Mouse (Mus musculus): ENCODE data around the gene Slc31a1. TPM values are rescaled to one million over a fixed set of nuclear protein-coding genes. Genes with fewer than 3 reads are reported as not detected.
A peak's percentile ranks its signal among the peaks of the same experiment; 100 is the strongest.

Slc31a1 gene
- total RNA-seq, 2 experiments from 2014 or later = 27.5 to 36.7 TPM

- no peak for DNase-seq (ENCODE audit: low spot score in 2 of 2)
Observed at GRCm38 (mm10) chr4:62398956-62399355, 38.4 kb downstream of the Slc31a1 start.

GRCm38 (mm10) chr4:62406133-62406532 is 45.6 kb downstream of the Slc31a1 start:
- no peak for DNase-seq (ENCODE audit: low spot score in 2 of 2)

DNA sequence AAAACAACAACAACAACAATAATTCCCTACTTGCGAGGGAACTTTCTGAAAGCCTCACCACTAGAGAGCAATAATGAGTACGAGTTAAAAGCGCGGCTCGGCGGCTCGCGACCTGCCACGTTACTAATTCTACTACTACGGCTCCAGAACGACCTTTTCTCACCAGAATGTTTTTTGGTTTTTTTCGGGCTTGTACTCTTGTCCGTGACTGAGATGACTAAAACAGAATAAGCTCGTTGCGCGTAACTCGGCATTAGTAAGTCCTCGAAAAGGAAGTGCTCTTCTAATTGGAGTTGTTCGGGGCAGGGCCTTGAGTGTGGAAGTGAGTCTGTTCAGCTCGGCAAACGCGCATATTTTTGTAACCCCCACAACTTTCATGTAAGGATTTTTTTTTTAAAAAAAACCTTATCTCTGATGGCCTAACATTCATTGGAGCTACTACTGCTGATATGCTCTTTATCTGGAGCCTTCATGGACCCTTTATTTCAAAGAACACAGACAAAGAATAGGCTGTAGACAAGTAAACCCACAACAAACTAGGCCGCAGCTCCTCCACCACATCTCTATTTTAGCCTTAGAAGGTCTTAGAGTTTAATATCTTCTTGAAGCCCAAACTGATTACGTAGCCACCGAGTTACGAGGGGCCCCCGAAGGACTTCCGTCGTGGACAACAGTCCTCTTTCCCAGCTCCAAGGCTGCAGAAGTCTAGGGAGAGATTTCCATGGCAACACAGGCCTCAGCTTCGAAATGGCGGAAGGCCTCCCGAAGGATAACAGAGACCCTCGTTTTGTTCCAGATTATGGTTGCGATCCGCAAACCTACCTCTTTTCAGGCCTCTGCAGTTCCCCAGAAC is 47.4 kb downstream of the Slc31a1 start:
- peak; percentile 55 to 73 for DNase-seq (ENCODE audit: low spot score in 2 of 2)

DNA sequence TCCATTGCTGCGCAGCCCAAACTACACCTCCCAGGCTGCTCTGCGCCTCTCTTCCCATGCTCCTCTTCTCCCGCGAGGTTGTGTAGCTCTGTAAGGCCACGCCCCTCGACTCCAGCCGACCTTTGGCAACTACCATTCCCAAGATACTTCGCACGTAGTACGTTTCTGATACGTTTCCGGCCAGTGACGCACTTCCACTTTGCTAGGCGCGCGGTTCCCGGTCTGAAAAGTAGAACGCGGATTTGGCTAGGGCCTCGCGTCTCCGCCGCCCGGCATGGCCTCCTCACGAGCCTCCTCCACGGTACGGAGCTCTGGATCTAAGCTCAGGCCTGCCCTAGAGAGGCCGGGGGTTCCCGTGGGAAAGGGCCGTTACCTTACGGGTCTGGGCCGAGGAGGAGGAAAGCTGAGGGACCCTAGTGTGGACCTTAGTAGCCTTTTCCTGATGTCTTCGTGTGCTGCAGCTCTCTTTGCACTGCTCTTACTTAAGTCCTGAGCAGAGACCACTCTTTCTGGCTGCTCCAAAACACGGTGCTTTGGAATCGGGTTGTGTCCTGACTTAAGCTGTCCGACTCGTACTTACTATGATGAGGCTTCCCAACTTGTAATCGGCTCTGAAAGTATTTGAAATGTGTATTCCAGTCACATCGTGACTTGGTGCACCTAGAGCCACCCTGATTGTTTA is 48.2 kb downstream of the Slc31a1 start, which contains the start of the genes Cdc26 and Prpf4:
Cdc26 (minus strand) TSS at position 42 of the 682 bp plus-strand sequence.
Prpf4 (plus strand) TSS at position 197 of the 682 bp plus-strand sequence.
- DNase-seq (ENCODE audit: low spot score in 2 of 2) = peak; percentile 96 to 99

GRCm38 (mm10) chr4:62409615-62410014 is 49.1 kb downstream of the Slc31a1 start:
- DNase-seq (ENCODE audit: low spot score in 2 of 2) = no peak

DNA sequence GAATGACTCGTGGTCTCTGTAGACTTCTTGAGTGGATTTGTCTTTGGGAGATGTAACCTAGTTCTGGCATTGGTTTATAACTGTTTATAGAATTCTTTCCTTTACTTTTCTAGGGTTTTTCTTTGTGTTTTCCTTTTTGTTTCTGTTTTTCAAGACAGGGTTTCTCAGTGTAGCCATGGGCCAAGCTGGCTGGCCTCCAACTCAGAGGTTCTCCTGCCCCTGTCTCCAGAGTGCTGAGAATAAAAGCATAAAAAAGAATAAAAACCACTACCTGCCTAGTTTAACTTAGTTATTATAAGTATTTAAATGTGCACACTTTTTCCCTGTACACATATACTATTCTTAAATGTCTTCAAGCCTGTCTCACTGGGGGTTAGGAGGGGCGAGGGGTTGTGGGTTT is 49.8 kb downstream of the Slc31a1 start:
- no peak for DNase-seq (ENCODE audit: low spot score in 2 of 2)

GRCm38 (mm10) chr4:62411606-62412005 is 51.1 kb downstream of the Slc31a1 start:
- DNase-seq (ENCODE audit: low spot score in 2 of 2) = no peak

GRCm38 (mm10) chr4:62418448-62418847 is 57.9 kb downstream of the Slc31a1 start:
- peak in 1 of 2 experiments; percentile 64 for DNase-seq (ENCODE audit: low spot score in 2 of 2)

- no peak for DNase-seq (ENCODE audit: low spot score in 2 of 2)
Observed at GRCm38 (mm10) chr4:62419091-62419490, 58.6 kb downstream of the Slc31a1 start.

DNA sequence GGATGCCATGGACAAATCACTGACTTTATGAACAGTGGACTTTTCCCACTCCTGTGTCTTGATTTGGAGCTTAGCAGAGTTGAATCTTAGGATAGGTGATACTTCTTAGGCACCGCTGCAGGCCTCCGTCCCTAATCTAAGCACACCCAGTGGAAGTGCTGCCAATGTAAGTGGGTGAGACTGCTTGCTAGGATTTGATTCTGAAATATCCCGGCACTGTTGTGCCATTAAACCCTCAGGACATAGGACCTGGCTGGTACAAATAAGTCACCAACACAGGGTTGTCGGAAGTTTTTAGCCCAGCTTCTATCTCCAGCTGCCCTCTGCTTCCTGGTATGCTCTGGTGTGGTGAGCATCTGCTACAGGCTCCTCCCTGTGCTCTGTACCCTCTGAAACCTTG is 65.4 kb downstream of the Slc31a1 start:
- DNase-seq (ENCODE audit: low spot score in 2 of 2) = no peak

- no peak for DNase-seq (ENCODE audit: low spot score in 2 of 2)
Observed at GRCm38 (mm10) chr4:62427978-62428758, 67.6 kb downstream of the Slc31a1 start.

DNA sequence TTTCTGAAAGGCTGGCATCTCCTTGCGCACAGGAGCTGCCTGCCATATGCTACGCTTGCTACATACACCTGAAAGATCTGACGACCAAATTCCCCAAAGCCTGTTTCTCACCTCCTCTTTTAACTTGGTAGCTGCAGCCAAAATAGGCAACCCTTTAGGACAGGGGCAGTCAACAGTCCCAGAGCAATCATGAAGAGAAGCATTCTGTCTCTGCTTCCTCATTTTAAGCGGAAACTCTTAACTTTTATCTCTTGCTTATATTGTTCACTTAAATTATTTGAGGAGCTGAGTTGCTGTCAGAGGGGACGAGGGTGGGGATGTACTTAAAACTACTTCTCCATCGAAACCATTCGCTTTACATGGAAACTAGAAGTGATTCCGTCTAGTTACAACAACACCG is 69.1 kb downstream of the Slc31a1 start:
- DNase-seq (ENCODE audit: low spot score in 2 of 2) = no peak

- DNase-seq (ENCODE audit: low spot score in 2 of 2) = no peak
Observed at GRCm38 (mm10) chr4:62430678-62431077, 70.2 kb downstream of the Slc31a1 start.

GRCm38 (mm10) chr4:62431522-62431921 is 71.0 kb downstream of the Slc31a1 start:
- no peak for DNase-seq (ENCODE audit: low spot score in 2 of 2)

DNA sequence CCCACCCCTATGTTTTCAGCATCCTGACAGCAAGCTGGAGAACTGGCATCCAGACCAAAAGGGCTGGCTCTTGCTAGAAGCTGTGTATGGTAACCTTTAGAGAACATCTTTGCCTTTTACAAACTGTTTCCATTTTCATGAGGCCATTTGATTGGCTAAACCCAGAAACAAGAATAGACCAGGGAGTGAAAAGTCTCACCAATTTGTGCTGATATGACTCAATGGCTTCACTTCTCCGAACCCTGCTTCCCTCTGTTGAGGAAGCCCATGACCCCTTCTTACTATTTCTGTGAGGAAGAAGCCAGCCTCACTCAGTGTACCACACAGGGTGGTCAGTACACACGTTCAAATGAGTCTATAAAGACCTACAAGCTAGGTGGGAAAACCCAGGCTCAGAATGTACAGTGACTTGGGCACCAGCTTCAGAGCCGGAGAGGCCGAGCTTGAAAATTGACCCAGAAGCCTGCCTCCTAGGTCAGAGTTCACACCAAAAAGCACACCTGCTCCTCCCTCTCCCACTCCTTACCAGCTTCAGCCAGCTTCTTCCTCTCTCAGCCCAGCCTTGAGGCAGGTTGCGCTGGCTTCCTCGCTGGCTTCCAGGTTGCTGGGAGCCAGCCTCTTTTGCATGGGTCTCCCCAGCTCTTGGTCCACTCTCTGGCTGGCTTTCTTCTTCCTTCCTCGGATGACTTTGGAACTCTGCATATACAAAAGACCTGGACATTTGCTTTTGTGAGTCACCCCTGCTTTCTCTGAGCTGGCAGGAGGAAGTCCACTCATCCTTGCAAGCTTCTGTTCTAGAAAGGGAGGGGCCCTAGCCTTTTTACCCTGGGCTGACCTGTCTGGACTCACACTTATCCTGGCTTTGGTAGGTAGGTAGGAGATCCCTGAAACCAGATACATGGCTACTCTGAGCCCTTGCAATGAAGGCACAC is 73.7 kb downstream of the Slc31a1 start:
- no peak for DNase-seq (ENCODE audit: low spot score in 2 of 2)

DNA sequence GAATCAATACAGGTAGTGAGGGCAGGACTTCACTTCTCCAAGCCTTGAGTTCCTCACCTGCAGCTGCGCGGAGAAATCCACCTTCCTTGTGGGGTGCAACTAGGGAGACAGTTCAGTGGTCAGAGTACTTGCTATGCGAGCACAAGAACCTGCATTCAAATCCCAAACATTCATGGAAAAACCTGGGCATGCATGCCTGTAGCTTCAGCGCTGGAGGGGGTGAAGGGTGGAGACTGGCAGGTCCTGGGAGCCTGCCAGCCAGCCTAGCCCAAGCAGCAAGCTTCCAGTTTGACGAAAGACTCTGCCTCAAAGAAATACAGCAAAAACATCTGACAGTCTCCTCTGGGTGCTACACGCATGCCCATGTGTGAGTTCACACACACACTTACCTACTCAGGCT is 74.6 kb downstream of the Slc31a1 start, which contains the start of gene Rnf183:
Rnf183 (minus strand) TSS at position 172 of the 400 bp plus-strand sequence.
- no peak for DNase-seq (ENCODE audit: low spot score in 2 of 2)

GRCm38 (mm10) chr4:62437256-62437778 is 76.8 kb downstream of the Slc31a1 start:
- no peak for DNase-seq (ENCODE audit: low spot score in 2 of 2)

- no peak for DNase-seq (ENCODE audit: low spot score in 2 of 2)
Observed at GRCm38 (mm10) chr4:62437871-62438270, 77.3 kb downstream of the Slc31a1 start.

DNA sequence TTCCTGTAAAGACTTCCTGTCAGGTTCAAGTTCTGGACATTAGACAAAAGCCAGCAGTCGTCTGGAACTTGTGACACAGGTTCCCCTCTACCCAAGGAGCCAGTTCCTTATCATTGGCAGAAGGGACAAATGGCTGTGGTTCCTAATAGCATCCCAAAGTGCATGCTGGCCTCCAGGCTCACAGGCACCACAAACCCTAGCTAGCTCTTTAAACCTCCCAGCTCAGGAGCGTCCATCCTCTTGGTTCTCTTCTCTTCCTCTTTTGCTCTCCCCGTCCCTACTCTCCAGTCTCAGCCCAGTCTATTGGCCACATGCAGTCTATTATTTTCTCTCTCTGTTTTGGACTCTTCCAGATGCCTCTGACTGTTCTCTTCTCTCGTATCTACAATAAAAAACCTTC is 79.3 kb downstream of the Slc31a1 start:
- DNase-seq (ENCODE audit: low spot score in 2 of 2) = no peak

- no peak for DNase-seq (ENCODE audit: low spot score in 2 of 2)
Observed at GRCm38 (mm10) chr4:62440544-62440943, 80.0 kb downstream of the Slc31a1 start.

Data from layer of hippocampus, postnatal 14 days (tissue).